Mouse (Mus musculus): ENCODE data around the gene Bloc1s6. TPM values are rescaled to one million over a fixed set of nuclear protein-coding genes. Genes with fewer than 3 reads are reported as not detected.

The Bloc1s6 gene
- total RNA-seq (2015) (12.0 and 12.9 TPM in 2 replicates), total RNA-seq (2017) (24.1 and 30.4 TPM in 2 replicates)

DNA sequence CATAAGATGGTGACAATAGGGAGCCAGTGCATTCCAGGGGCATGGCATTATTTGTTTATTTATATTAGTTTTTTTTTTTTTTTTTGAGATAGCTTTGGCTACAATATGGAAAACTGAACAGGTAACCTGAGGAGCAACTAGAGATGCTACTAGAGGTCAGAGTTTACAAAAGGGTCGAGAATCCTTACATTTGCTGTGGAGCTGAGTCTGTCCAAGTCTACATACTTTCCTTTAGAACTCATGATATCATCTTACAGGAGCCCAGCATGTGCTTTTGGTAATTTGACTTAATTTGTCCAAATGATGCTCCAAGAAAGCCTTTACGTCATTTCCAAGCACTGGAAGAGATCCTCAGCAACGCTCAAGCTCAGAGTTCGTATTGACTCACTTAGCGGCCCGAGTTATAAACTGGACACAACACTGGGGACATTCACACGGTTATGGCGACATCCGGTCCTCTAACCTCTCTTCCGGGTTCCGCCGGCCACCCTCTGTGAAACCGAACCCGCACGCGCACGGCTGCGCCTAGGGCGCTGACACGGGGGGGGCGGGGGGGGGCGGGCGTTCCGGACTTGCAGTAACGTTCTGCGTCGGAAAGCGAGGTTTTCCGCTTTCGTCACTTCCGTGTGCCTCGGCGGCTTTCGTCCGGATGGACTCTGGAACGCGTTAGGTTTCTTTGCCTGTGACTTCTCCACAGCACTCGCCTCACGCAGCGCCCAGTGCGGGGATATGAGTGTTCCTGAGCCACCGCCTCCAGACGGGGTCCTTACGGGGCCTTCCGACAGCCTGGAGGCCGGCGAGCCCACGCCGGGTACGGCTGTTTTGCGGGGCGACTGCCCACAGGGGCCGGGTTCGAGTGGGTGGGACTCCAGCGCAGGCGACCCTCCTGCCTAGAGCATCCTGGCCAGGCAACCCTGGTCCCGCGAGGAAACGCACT lies at the start of gene Bloc1s6:
Gene Bloc1s6, plus strand, starts transcription at position 610 of the 937 bp plus-strand sequence.
- ATAC-seq (ENCODE audit: poor library complexity, severe bottlenecking) = peak; percentile 90

DNA sequence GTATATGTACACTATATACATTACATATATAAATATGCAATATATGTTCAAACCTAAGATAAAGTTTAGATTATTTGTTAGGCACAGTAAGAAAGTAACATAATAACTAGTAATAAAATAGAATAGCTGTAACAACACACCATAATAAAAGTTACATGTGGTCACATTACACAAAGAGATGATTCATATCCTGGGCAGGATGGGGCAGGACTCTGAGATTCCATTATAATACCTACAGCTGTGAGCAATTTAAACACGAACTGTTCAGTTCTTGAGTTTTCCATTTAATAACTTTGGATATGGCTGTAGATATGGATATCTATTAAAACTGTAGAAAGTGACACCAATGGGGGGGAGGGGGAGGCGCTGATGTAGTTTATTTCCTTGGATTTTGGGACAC lies 40.8 kb upstream of the Bloc1s6 start:
- no peak for ATAC-seq (ENCODE audit: poor library complexity, severe bottlenecking)

DNA sequence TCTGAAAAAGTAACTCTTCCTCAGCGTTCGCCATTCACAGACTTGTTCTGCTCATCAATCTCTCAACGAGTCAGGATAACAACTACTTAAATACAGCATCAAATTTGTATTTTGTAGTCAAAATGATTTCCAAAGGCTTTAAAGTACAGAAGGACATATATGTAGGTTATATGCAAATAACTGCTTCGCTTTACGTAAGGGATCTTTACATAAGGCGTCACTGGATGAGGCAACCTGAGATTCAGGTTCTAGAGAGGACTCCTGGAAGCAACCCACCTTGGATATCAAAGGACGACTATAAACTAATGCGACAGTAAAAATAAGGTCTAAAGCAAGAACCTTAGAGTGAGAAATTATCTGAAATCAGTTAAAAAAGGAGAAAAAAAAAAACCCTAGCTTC lies 37.3 kb upstream of the Bloc1s6 start:
- ATAC-seq (ENCODE audit: poor library complexity, severe bottlenecking) = no peak

DNA sequence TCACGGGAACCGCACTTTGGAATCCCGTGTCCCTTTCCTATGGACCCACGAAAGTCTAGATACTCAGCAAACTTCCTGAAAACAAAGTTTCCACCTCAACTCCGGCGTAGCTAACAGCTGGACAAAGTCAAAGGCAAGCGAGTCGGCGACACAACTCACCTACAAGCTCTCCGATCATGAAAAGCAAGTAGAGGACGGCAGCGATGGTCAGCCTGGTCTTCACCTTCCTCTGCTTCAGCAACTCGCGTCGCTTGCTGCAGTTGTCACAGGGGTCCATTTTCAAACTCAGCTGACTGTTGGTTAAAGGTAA lies 36.5 kb upstream of the Bloc1s6 start:
- peak; percentile 41; the same call in 1 of the 2 replicates for ATAC-seq (ENCODE audit: poor library complexity, severe bottlenecking)

DNA sequence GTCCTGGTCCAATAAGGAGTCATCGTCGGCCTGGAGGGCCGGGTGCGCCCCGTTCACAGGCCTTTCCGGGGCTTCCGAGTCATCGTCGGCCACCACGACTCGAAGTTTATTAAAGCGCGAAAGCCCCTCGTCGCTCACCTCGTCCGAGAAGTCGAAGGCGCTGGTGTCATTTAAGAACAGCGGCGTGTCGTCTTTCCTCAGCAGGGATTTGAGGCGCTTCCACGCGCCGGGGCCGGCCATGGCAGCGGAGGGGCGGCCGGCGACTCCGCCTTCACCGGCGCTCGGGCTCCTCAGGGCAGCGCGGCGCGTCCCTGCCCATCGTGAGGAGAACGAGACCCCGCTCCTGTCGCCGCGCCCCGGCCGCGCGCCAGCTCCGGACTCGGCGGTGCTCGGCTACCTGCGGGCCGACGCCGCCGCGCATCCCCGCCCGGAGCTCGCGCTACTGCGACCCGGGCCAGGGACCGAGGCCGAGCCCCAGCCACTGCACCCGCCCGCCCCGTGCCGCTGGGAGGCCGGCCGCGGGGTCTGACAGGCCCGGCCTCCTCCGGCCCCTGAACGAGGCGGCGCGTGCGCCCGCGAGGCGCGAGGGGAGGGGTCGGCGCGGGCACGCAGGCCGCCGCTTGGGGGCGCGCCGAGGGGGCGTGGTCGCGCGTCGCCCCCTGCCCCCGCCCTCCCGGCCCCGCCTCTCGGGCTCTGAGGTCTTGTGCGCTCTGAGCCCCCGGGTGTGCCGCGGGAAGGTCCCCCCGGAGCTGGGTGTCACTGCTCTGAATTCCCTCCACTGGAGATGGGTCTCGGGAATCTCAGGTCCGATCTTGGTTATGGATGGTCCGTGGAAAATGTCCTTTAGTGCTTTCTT lies 35.9 kb upstream of the Bloc1s6 start, which contains the start of gene Slc30a4:
Gene Slc30a4, minus strand, starts transcription at position 483 of the 856 bp plus-strand sequence.
- ATAC-seq (ENCODE audit: poor library complexity, severe bottlenecking) = peak; percentile 51

DNA sequence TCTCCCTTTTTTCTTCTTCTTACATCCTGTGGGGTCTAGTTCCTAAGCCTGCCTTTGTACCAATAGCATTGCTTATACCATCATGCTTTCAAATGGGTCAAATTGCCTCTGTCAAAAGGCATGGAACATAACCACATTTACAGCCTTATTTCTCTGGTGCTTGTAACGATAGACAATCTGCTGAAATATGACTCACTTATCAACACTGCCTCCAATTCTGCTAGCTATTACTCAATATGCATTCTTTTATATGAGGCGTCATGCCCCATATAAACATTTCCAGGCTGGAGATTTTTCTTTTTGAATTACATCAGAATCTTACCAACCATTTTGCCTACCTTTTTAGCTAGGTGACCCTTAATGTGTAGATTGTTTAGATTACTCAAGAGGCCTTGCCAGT lies 33.7 kb upstream of the Bloc1s6 start:
- ATAC-seq (ENCODE audit: poor library complexity, severe bottlenecking) = no peak

DNA sequence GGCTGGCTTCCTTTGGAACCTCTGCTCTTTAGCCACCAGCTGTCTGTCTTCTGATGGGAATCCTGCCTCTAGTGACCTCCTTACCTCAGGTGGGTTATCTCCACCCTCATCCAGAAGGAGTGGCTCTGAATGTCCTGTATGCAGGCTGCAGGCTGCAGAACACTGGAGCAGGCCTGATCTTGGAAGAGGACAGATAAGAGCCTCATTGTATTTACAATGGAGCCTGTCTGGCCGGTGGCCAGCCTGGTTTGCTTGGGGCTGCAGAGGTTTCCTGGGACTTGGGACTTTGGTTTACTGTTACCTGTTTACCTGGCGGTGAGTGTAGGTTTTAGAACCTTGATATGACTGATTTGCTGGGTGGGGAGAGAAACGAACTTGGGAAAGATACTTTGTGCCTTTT lies 30.2 kb upstream of the Bloc1s6 start:
- no peak for ATAC-seq (ENCODE audit: poor library complexity, severe bottlenecking)

DNA sequence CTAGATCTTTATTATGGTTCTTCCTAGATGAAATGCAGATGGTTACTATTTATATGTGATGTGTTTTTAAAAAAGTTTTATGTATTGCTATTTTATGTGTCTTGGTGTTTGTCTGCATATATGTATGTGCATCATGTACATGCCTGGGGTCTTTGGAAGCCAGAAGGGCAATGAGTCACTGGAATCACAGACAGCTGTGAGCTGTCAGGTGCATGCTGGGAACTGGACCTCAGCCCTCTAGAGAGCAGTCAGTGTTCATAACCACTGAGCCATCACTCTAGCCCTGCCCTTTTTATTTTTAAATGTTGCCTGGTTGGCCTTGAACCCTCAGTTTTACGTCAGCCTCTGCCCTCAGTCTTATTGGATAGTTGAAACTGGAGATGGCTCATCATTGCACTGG lies 29.1 kb upstream of the Bloc1s6 start:
- no peak for ATAC-seq (ENCODE audit: poor library complexity, severe bottlenecking)

DNA sequence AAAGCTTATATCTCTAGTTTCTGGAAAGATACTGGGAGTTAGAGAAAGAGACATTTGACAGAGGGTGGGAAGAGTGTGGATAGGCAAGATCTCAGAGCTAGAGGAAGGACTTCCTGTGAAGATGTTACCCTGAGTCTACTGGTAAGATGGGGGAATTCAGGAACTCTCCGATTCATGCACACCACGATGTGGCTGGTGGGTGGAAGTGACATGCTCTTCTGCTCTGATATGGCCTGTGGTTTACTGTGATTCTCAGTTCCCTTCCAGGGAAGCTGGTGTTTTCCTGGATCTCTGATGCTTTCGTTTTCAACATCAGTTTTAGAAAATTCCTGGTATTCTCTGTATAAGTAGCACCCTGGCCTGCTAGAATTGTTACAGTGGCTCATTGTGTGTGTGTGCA lies 26.4 kb upstream of the Bloc1s6 start:
- peak; percentile 84 for ATAC-seq (ENCODE audit: poor library complexity, severe bottlenecking)

DNA sequence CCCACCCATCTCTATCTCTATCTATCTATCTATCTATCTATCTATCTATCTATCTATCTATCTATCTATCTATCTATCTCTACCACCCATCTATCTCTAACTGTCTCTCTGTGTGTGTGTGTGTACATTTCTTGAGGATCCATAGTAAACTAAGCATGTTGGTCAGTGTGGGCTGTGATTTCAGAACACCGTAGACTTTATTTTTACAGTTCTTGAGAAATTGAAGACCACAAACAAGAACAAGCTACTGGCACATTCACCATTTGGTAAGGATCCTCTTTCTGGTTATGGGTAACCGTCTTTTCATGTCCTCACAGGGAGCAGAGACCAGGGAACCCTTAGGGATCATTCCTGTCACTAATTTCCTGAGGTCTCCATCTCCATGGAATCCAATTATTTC lies 25.5 kb upstream of the Bloc1s6 start:
- peak; percentile 55; the same call in 1 of the 2 replicates for ATAC-seq (ENCODE audit: poor library complexity, severe bottlenecking)

DNA sequence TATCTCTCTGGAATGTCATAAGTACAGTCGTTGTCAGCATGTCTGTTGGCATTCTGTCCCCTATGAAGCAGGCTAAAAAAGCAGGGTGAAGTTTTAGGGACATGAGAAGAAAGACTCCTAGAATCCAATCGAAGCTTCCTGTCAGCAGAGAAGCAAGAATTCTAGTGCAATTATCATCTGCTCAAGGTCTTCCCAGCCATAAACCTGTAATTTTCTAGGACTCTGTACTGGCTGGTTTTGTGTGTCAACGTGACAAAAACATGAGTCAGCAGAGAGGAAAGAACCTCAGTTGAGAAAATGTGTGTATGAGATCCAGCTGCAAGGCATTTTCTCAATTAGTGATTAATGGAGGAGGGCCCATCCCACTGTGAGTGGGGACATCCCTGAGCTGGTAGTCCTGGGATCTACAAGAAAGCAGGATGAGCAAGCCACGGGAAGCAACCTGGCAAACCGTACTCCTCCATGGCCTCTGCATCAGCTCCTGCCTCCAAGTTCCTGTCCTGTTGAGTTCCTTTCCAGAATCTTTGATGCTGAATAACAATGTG lies 23.1 kb upstream of the Bloc1s6 start:
- ATAC-seq (ENCODE audit: poor library complexity, severe bottlenecking) = no peak

DNA sequence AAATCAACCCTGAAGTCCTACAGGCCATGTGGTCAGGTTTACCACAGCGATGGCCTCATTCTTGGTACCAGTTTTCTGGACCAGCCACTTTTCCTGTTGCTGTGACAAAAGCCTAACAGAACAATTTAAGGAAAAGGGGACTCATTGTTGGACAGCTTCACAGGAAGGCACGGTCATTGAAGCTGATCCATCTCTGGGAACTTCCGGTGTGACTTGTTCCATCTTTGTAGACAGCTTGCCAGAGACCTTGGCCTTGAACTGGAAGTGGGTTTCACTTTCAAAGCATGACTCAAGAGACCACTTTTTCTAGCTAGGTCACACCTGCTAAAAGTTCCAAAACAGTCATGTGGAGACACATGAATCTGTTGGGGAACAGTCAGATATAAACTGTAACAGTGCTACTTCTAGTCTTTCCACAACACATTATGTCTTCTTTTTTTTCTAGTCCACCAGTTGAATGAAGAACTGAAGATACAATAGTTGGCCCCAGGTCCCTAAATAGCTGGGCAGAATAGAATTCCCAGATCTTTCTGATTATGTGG lies 21.9 kb upstream of the Bloc1s6 start:
- ATAC-seq (ENCODE audit: poor library complexity, severe bottlenecking) = no peak

DNA sequence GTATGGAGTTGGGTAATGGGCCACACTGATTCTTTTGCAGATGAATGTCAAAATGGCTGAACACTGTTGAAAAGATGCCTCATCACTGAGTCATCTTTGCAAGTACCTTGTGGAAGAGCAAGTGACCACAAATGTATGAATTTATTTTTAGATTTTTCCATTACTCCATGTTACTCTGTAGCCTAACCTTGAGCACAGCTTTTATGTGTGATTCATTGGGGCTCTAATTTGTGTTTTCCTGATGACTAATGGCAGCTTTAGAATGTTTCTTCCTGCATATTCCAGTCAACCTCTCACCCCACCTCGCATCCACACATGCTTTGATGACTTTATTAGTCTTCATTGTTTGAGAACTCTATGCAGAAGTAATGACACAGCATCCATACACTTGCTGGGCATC lies 19.1 kb upstream of the Bloc1s6 start:
- ATAC-seq (ENCODE audit: poor library complexity, severe bottlenecking) = no peak

DNA sequence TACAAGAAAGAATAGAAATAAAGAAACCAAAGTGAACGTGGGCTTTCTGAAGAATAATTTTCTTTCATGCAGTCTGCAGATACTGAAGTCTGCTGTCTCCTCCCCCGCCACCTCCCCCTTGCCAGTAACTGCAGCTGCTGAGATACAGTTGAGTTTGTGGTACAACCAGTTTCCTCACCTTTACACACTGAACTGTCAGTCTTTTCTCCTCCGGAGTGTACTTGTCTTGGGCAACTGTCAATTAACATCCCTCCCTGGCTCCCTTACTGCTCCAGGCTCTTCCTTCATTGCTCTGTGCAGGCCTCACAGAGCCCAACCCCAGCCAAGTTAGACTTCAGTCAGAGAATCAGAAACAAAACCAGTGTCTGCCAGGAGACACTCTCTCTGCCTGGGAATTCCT lies 17.7 kb upstream of the Bloc1s6 start:
- no peak for ATAC-seq (ENCODE audit: poor library complexity, severe bottlenecking)

DNA sequence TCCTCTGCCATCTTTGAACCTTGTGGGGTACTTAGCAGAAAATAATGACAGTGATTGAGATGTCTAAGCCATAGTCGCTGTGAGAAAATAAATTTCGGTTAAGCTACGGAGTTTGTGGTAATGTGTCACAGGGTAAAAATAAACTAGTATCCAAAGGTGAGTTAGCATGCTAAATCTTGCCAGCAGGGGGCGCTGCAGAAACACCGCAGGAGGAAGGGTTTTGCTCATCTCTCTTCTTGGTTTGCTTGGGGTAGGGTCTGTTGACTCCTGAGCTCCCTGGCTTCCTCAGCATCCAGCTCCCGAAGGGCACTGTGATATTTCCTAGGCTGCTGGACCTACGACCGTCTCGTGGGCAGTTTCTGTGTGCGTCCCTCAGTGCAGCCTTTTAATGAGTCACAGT lies 12.7 kb upstream of the Bloc1s6 start:
- ATAC-seq (ENCODE audit: poor library complexity, severe bottlenecking) = peak; percentile 87

DNA sequence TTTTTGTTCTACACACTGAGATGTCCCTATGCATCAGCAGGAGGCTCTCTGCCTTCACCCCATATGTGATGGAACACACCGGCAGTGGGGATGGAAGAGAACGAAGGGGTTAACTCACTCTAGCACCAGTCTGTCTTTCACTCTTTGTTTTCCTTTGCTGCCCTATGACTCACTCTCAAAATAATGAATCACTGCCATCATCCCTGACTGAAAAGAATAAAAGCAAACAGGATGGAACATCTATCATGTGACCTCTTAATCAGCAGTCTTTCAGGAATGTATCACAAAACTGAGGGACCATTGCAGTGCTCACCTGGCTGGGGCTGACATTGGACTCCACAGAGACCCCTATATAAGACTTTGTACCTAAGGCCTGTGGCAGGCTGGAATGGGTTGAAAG lies 6.8 kb upstream of the Bloc1s6 start:
- no peak for ATAC-seq (ENCODE audit: poor library complexity, severe bottlenecking)

DNA sequence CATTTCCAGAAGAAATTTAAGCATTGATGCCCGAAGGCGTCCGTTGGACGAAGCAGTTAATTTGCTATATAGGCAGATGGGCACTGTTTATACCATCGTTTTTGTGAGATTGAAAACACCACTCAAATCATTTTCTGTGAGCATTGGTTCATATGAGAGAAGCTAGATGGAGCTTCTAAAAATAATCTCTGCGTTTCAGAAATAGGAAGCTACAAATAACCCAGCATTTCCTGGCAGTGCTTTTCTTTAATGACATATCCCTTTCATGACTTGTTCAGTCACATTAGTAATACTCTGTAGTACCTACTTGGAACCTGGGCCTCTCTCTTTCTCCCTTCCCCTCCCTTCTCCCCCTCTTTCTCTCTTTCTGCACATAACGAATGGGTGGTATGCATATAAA lies 720 bp downstream of the Bloc1s6 start:
- ATAC-seq (ENCODE audit: poor library complexity, severe bottlenecking) = no peak

DNA sequence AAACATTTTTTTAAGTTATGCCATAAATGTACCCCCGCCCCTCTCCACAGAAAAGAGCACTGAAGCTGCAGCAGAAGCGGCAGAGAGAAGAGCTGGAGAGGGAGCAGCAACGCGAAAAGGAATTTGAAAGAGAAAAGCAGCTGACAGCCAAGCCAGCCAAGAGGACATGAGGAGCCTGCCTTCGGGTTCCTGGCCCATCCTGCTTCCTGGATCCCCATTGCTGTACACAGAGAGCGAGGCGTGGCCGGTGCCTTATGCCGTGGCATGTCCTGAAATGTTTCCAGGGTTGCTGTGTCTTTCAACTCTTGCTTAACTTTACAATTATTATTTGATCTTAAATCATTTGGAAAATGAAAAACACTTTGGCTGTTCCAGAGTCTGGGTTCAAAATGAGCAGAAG lies 8.2 kb downstream of the Bloc1s6 start:
- ATAC-seq (ENCODE audit: poor library complexity, severe bottlenecking) = no peak

DNA sequence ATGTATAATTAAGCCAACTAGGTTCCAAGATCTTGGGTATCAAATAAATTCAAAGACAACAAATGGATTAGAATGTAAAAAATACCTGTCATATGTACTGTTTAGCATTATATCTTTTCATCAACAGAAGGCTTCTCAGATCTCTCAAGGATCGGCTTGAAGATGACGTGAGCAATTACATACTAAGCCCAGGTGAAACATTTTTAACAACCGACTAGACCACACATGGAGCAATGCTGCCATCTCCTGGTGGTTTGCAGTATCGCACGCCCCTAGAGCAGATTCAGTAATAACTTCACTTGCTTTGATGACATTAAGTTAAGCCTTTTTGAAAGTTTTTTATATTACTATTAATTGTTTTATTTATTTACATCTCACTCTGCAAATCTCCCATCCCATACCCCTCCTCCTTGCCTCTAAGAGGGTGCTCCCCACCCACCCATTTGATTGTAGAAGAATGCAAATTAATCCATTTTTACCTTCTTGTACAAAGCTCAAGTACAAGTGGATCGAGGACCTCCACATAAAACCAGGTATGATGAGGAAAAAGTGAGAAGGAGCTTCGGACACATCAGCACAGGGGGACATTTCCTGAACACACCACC lies 15.5 kb downstream of the Bloc1s6 start:
- ATAC-seq (ENCODE audit: poor library complexity, severe bottlenecking) = peak; percentile 99

DNA sequence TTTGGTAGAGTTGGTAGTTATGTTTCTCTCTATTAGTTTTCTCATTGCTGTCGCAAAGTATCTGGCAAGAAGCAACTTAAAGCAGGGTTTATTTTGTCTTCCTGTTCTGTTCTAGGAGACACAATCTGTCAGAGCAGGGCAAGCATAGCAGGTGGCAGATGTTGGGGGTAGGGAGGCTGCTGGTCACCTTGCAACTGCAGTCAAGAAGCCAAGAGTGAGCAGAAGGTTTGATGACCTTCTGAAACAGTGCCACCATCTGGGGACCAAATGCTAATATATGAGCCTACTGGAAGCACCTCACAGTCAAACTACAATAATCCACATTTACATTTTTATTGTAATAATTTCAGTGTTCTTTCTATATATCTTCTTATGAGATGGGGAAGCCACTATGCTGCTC lies 21.5 kb downstream of the Bloc1s6 start:
- ATAC-seq (ENCODE audit: poor library complexity, severe bottlenecking) = no peak

DNA sequence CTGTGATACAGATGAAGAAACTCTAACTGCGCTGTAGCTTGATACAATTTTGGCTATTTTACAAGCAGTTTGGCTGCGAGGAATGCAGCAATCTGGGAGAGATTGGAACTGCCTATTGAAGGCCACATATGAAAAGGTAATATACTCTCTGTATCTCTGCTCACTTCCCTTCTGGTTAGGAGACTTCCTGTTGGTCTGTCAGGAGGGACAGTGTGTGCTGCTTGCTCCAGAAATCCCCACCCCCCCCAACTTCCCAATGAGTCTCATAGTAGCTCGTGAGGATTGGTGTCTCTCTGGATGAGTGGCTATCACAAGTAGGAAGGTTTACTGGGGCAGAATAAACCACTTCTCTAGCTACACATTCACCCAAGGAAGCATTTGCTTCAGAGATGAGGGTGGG lies 24.7 kb downstream of the Bloc1s6 start:
- ATAC-seq (ENCODE audit: poor library complexity, severe bottlenecking) = no peak

Measured in megakaryocyte, adult 5-6 weeks (primary cell).